Mouse (Mus musculus): Measurements from ENCODE around the gene Enpp7.
A peak's percentile ranks its signal among the peaks of the same experiment; 100 is the strongest.

Gene Enpp7

GRCm38 (mm10) chr11:118997182-118997581 lies 9.2 kb downstream of the Enpp7 start:
- DNase-seq (ENCODE audit: low spot score in 2 of 2), result no peak

- peak in 1 of 2 experiments; percentile 70 for DNase-seq (ENCODE audit: low spot score in 2 of 2)
These were observed 10.7 kb downstream of the Enpp7 start for GRCm38 (mm10) chr11:118998540-118999265.

- no peak for DNase-seq (ENCODE audit: low spot score in 2 of 2)
These were observed 11.4 kb downstream of the Enpp7 start for GRCm38 (mm10) chr11:118999361-118999804.

GRCm38 (mm10) chr11:119000877-119001276 lies 12.9 kb downstream of the Enpp7 start:
- DNase-seq (ENCODE audit: low spot score in 2 of 2), result no peak

GRCm38 (mm10) chr11:119001493-119002128 lies 13.6 kb downstream of the Enpp7 start:
- DNase-seq (ENCODE audit: low spot score in 2 of 2), result no peak

- no peak for DNase-seq (ENCODE audit: low spot score in 2 of 2)
These were observed 17.7 kb downstream of the Enpp7 start for GRCm38 (mm10) chr11:119005547-119006275.

GRCm38 (mm10) chr11:119006462-119006861 lies 18.5 kb downstream of the Enpp7 start:
- DNase-seq (ENCODE audit: low spot score in 2 of 2), result no peak

GRCm38 (mm10) chr11:119007461-119008456 lies 19.8 kb downstream of the Enpp7 start:
- no peak for DNase-seq (ENCODE audit: low spot score in 2 of 2)

- DNase-seq (ENCODE audit: low spot score in 2 of 2), result no peak
These were observed 26.5 kb downstream of the Enpp7 start for GRCm38 (mm10) chr11:119014455-119014854.

GRCm38 (mm10) chr11:119017506-119017905 lies 29.5 kb downstream of the Enpp7 start:
- no peak for DNase-seq (ENCODE audit: low spot score in 2 of 2)

GRCm38 (mm10) chr11:119021180-119021579 lies 33.2 kb downstream of the Enpp7 start:
- no peak for DNase-seq (ENCODE audit: low spot score in 2 of 2)

- no peak for DNase-seq (ENCODE audit: low spot score in 2 of 2)
These were observed 34.3 kb downstream of the Enpp7 start for GRCm38 (mm10) chr11:119022068-119022894.

- peak; percentile 50 to 63 for DNase-seq (ENCODE audit: low spot score in 2 of 2)
These were observed 35.1 kb downstream of the Enpp7 start, which contains the start of gene Cbx2 for GRCm38 (mm10) chr11:119022895-119023615. Gene Cbx2 (plus strand): TSS chr11:119022962.

GRCm38 (mm10) chr11:119023616-119023980 lies 35.6 kb downstream of the Enpp7 start:
- DNase-seq (ENCODE audit: low spot score in 2 of 2), result no peak

- no peak for DNase-seq (ENCODE audit: low spot score in 2 of 2)
These were observed 36.3 kb downstream of the Enpp7 start for GRCm38 (mm10) chr11:119024260-119024659.

GRCm38 (mm10) chr11:119026203-119026602 lies 38.2 kb downstream of the Enpp7 start:
- DNase-seq (ENCODE audit: low spot score in 2 of 2), result no peak

- DNase-seq (ENCODE audit: low spot score in 2 of 2), result peak; percentile 64 to 78
These were observed 46.0 kb downstream of the Enpp7 start for GRCm38 (mm10) chr11:119033874-119034558.

- DNase-seq (ENCODE audit: low spot score in 2 of 2), result no peak
These were observed 46.6 kb downstream of the Enpp7 start for GRCm38 (mm10) chr11:119034635-119035034.

GRCm38 (mm10) chr11:119035094-119035685 lies 47.2 kb downstream of the Enpp7 start:
- DNase-seq (ENCODE audit: low spot score in 2 of 2), result no peak
